Mouse (Mus musculus) gastrocnemius, adult 18-20 months (tissue): ENCODE data around the gene Tbcb. TPM values are rescaled to one million over a fixed set of nuclear protein-coding genes. Genes with fewer than 3 reads are reported as not detected.
"Not testable (repeated sequence)": the region's sequence is repeated elsewhere in the genome, so short reads cannot be mapped to it uniquely, and the experiment has no call there.

Experiments
- DNase-seq: peaks from one replicate; pipeline ENCODE4 v3.0.0; 2021; ENCODE audit warnings: low spot score
- total RNA-seq, 2 experiments: library from RNA; stranded (reverse); gene quantifications; 2 replicates each; pipeline ENCODE4 v1.2.3; 2021

The Tbcb gene
- total RNA-seq, 2 experiments from 2014 or later: 29.6 to 31.9 TPM

DNA sequence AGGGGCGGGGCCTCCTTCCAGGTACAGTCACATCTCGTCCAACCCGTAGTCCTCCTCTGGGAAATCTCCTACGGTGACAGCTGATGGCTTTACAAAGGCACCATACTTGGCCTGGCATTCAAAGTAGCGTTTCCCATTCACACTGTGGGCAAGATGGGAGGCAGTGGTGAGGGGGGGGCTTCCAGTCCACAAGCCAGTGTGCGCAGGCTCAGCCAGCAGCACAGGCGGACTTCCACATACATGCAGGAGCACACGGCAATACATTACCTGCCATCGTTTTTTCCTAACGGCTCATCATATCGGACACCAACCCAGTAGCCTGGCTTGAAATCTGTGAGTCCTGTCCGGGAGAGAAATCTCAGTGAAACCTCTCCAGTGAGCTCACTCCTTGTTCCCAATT lies 7.9 kb downstream of the Tbcb start:
- no peak for DNase-seq

DNA sequence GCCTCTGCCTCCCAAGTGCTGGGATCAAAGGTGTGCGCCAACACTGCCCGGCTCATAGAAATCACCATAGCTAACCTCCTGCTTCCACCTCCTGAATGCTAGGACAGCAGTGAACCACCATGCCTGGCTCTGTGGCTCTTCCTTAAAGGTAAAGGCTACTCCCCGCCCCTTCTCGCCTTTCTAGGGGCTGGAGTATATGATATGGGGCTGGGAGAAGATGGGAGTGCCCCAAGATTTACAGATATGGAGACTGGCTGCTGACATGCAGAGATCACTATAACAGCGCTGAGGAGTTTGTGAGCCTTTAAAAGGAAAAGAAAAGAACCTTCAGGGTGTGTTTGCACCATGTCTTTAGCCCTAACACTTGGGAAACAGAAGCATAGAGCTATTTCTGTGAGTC lies 9.9 kb downstream of the Tbcb start:
- no peak for DNase-seq

DNA sequence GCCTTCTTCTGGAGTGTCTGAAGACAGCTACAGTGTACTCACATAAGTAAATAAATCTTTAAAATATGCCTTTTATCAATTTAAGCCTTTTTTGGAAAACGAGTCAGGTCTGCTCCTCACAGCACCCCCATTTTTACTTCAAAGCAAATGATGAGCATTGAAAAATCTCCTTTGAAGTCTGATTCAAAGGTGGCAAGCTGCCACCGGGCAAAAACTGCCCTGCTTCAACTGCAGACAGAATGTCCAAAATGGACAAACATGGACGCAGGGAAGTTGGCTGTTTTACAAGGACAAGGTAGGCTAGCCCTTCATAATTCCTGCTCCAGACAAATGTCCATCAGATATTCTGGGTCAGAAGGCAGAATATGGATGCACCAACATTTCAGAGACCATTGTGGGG lies 10.6 kb downstream of the Tbcb start:
- DNase-seq: no peak

DNA sequence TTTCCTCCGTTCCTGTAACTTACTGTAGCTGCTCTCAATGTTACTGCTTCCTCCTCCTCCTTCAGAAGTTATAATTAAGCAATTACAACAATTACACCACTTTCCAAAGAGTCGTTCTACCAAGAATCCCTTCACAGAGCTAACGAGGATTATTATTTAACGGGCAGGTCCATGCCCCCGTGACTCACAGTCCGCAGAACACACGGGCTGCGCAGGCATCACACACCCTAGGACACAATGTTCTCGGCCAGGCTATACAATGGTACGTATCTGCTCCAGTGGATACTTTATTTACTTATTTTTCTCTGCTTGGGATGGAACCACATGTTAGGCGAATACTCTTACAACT lies 12.1 kb downstream of the Tbcb start:
- DNase-seq: no peak

DNA sequence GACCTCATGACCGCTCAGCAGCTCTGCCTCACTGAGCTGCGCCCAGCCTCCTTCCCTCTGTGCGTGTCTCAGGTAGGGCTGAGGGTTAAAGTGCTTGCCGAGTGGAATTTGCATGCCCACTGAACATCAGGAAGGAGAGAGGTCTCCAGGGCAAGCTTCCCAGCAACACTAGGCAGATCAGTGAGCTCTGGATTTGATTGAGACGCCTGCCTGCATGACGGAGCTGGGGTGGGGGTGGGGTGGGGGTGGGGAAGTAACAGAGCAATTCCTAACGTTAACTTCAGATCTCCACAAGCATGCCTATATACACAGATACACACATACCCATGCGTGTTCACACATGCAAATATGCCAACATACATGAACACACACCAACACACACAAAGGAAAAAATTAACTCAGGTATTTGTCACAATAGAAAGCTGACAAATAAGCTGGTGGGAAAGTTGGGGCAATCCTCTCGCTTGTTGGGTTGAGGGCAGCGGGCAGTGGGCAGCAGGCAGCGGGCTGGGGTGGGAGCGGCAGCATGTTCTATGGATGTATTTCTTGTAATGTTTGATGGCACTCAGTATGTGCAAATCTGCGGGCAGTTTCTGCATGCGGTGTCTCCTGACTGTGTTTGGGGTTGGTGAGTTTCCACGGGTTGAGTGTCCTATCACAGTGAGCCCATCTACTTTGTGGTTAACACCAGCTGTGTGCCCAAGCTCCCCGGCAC lies 12.6 kb downstream of the Tbcb start:
- peak; percentile 51 for DNase-seq

DNA sequence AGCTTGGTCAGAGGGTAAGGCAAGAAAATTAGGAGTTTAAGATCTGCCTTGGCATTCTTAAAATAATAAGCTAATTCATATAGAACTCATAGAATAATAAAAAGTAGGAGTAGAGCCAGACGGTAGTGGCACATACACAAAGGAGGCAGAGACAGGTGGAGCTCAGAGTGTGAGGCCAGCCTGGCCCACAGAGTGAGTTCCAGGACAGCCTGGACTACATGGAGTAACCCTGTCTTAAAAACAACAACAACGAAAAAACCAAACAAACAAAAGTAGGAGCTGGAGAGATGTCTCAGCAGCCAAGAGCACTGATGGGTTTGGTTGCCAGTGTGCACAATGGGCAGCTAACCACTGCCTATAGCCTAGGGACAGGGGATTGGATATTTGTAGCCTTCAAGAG lies 14.8 kb downstream of the Tbcb start:
- no peak for DNase-seq

DNA sequence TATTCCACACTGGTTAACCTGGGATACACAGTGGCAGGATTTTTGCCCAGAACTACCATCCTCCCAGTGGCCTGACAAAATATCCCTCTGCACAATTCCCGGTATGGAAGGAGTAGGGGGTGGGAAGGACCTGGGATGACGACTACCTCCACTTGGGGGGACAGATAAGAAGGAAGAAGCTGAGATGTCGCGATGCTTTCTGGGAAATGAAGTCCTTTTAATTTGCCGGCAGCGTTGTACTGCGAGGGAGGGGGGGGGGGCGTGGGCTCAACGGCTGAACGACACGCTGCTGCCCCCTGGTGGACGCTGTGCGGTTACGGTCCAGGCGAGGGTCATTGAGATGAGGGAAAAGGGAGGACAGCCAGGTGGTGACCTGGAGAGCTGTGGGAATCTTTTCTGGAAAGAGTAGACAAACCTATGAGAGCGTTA lies 15.3 kb downstream of the Tbcb start:
- peak; percentile 80 for DNase-seq

DNA sequence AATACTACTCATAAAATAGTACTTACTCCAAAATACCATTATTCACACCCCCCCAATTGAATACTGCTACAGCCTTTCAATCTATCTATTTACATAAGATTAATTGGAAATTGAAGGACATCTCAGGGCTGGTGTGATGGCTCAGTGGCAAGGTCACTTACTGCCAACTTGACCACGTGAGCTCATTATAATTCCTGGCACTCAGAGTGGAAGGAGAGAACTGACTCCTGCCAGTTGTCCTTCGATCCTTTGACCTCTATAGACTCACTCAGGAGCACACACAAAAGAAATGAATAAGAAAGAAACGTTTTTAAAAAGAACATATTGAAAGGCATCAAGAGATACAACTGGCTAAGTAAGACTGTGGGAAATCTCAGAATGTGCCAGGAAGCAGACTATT lies 16.2 kb downstream of the Tbcb start:
- no peak for DNase-seq

DNA sequence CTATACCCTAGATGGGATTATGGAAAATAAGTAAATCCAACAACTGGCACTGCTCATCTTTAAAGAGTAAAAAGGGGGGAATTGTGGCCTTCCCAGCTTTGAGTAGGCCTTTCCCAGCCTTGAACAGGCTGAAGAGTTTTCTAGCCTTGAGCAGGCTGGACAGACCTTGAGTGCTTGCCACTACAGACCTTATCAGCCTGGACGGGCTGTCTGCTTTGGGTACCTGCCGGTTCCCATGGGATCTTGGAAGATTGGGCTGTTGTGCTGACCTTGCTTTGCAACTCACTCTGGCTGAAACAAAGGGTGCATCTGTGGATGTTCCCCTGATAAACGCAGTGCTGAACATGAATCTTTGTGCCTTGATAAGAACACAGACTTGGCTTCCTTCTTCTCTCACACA lies 18.2 kb downstream of the Tbcb start:
- no peak for DNase-seq

DNA sequence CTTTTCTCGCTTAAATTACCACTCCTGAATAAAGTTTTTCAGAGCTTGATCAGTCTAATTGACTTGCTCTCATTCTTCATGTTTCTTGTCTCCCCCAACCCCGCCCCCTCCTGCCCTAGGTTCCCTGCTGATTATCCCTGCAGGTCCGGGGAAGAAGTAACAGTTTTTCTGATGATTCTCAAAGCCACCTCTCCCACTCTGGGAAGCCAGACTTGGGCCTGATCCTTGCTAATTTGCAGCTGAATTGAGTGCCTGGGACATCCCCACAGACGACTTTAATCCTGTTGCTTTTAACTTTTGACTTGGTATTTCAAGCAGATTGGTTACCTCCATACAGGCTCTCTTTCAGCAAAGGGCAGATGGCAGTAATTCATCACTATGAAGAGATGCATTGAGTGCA lies 21.0 kb downstream of the Tbcb start:
- DNase-seq: no peak

DNA sequence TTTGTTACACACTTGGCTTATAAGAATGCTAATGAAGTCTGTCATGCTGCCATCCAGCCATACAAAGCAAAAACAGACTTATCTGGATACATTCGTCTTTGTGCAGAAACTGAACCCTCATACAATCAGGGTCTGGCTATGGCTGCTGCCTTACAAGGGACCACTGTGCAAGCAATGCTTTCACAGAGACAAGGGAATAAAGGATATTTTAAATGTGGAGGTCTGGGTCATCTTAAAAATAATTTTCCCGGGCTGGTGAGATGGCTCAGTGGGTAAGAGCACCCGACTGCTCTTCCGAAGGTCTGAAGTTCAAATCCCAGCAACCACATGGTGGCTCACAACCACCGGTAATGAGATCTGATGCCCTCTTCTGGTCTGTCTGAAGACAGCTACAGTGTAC lies 25.7 kb downstream of the Tbcb start:
- not testable (repeated sequence) for DNase-seq

DNA sequence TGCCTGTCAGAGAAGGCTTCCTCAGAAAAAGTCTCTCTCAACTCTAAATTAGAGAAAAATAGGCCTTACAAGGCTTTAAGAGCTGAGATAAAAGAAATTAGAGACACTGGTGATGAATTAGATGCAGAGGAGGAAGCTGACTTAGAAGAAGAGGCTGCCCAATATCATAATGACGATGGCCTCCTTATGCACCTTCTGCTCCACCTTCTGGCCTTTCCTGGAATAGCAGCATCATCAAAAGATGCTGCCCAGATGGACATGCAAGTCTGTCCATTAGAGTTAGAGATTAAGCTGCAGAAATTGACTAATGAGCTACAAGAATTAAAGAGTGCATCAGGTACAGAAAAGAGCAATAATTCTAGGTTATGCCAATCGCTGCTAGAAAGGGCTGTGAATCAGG lies 26.7 kb downstream of the Tbcb start:
- peak; percentile 79 for DNase-seq

DNA sequence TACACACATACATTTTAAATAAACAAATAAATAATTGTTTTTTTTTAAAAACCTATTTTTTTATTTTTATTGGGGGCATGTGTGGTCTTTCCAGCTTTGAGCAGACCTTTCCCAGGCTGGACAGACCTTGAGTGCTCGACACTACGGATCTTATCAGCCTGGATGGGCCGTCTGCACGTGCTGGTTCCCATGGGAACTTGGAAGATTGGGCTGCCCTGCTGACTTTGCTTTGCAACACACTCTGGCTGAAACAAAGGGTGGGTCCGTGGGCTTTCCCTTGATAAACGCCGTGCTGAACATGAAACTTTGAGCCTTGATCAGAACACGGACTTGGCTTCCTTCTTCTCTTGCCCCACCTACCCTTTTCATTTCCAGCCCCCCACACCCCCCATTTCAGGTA lies 27.7 kb downstream of the Tbcb start:
- DNase-seq: no peak

DNA sequence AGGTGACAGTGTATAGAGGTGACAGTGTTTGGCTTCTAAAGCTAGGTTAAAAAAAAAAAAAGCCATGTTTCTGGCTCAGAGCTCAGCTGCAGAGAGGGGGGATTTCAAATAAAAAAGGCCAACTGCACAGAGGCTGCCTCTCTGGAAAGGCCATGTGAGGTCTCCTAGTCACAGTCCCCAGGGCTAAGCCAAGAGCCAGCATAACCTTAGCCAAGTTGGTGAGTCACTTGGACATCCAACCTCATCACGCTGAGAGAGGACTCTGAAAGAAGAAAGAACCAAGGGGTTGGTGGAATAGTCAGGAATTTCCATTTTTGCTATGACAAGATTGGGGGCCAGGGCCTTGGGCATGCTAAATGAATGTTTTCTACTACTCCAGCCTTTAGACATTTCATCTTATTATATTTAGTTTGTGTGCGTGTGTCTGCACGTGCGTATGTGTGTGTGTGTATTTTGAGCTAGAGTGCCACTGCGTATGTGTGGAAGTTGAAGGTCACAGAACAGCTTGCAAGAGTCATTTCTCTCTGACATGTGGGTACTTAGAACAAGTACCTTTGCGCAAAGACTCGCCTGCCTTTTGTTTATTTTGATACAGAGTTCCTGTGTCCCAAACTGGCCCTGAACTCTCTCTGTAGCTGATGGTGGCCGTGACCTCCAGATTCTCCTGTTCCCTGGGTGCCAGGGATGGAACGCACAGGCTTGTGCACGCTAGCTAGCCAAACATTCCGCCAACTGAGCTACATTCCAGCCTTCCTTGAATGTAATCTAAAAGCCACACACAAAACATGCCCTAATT lies 29.0 kb downstream of the Tbcb start:
- DNase-seq: peak; percentile 83

DNA sequence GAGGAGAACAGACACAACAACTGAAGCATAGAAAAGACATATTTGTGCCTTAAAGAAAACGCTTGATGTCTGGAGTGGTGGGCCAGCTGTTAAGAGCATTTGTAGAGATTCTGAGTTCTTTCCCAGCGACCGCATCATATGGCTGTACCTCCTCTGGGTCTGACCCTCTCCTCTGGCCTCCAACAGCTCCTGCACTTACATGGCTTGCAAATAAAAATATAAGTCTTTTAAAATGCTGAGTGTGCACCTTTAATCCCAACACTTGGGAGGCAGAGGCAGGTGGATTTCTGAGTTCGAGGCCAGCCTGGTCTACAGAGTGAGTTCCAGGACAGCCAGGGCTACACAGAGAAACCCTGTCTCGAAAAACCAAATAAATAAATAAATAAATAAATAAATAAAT lies 31.4 kb downstream of the Tbcb start:
- DNase-seq: not testable (repeated sequence)

DNA sequence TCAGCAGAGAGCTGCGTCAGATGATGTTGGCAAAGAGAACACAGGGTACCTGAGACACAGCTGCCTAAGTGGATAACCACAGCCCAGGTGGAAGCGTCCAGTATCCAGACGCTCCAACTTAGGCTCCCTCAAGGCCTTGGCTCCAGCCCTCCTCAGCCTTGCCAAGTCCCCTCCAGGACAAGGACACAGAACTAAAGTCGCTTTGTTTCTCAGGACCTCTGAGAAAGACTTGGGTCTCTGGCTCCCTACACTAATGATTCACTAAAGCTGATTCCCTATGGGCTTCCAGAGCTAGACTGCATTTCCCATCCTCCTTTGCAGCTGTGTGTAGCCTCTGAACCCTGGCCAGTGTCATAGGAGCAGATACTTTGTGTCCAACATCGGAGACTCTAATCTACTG lies 31.9 kb downstream of the Tbcb start:
- DNase-seq: no peak

DNA sequence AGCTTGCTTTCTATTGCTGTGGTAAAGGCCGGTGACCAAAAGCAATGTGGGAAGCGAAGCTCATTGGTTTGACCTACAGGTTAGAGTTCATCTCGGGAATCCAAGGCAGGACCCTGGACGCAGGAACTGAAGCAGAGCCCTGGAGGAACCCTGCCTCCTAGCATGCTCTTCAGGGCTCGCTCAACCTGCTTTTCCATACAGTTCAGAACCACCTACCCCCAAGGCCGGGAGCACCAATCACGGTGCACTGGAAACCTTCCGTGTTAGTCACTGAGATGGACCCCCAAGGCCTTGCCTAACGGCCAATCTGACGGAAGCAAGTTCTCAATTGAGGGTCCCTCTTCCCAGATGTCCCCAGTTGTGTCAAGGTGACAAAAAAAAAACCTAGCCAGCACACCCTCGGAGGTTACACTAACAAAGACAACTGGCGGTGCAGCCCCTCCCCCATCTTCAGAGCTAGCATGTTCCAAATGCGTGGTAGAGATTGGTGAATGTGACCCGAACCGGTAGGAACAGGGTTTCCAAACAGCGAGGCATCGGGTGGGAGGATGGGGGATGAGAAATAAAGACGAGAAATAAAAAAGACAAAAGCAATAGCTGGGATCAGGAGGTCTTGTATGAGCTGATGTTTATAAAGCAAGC lies 32.5 kb downstream of the Tbcb start:
- DNase-seq: no peak

DNA sequence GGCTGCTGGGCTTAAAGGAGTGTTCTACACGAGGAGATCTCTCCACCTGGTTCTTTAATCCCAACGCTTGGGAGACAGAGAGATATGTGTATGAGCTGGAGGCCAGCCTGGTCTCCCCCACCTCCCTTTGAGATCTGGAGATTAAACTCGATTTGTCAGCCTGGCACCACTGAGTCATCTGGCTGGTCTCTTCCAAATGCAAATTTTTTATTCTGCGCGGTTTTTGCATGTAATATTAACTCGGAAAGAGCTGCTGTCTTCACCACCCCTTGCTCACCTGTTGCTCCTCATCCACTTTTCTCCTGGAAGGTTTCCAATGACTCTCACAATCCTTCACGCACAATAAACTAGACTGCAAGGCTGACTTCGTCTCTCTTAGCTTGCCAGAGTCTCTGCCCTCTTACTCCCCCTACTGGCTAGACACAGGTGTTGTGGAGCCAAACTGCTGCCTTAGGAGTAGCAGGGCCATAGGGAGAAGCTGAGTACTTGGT lies 33.5 kb downstream of the Tbcb start, which contains the start of gene Capns1:
Capns1 (minus strand) TSS at position 331 of the 491 bp plus-strand sequence.
- DNase-seq: peak; percentile 70

DNA sequence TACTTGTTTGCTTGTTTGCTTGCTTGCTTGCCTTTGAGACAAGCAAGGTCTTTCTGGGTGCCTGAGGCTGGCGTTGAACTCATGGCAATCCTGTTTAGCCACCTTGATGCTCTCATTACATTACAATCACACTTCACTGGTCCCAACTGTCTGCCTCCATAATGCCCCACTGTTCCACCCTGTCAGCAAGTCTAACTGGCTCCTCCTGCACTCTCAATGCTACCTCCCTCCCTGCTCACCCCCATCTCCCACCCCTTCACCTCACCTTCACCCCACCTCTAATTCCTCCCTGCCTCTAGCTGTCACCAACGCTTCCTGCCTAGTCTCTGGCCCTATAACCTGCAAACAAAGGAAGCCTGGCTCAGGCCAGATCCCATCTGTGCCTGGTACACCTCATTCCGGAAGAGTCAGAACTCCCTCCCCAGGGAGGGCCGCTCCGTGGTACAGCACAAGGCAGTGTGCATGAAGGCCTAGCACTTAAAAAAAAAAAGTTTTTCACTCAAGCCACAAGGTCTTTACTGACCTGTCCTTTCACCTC lies 34.4 kb downstream of the Tbcb start:
- no peak for DNase-seq

DNA sequence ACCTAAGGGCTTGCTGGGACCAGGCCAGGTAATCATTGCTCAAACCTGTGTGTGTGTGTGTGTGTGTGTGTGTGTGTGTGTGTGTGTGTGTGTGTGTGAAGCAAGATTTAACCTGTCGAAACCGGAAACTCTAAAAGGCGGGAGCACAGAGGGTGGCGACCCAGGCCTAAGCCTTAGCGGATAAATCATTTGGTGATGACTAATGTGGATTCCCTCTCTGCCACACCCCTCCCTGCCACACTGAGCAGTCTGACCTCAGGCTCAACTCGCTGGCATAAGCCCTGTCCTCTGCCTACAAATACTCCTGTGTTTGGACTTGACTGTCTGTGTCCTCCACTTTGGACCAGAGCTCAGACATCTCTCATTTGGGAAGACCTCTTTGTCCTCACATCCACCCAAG lies 35.9 kb downstream of the Tbcb start:
- DNase-seq: no peak

DNA sequence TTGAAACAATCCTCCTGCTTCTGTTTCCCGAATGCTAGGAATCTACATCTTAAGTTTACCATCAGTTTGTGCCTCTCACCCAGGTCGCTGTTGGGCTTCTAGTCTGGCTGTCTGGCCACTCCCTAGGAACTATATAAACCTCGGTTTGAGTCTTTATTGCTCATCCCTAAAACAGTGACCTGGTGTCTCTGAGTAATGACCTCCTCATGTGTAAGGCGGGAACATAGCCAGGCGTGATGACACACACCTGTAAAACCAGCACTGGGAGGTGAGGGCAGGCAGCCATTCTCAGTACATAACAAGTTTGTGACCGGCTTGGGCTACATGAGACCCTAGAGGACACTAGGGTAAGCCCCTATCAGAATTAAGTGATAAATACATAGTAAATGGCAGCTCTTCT lies 36.6 kb downstream of the Tbcb start:
- DNase-seq: no peak

DNA sequence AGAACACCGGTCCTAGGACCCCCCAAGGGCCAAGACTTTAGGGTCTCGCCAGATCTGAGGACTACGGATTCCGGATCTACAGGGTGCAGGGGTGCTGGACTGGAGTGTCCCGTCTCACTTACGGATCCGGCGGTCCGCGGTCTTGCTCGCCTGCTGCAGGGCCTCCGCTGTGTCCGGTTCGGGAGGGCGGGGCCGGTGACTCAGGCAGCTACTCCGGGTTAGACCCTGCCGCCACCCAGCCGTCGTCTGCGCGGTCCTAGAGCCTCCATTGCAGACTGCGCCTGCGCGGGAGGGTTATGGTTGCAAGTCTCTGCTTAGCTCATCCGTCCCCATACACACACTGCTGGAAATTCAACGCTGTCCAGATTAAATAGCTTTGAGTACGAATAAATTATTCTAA lies 37.2 kb downstream of the Tbcb start:
- peak; percentile 94 for DNase-seq
